Mouse (Mus musculus) heart, embryonic 15.5 days (tissue): Measurements from ENCODE around the gene Parp14. TPM values are rescaled to one million over a fixed set of nuclear protein-coding genes. Genes with fewer than 3 reads are reported as not detected.

Source experiments
- ATAC-seq: fragments of 200-750 bp; cut with Nextera tagmentation; replicated peaks from 2 replicates; pipeline ENCODE4 v1.8.0; 2017; ENCODE audit warnings: low read depth, moderate TSS enrichment; ENCODE audit not compliant: insufficient number of reproducible peaks, insufficient read depth, low FRiP score
- H3K27ac ChIP-seq: fragments of 300-500 bp; sonication (generic); 2 replicates; pipeline ENCODE4 v1.5.1; 2015; ENCODE audit warnings: mild to moderate bottlenecking, inconsistent platforms
- H3K27me3 ChIP-seq: fragments of 300-500 bp; sonication (generic); 2 replicates; pipeline ENCODE4 v1.6.1; 2015; ENCODE audit warnings: inconsistent platforms
- H3K36me3 ChIP-seq: fragments of 300-500 bp; sonication (generic); 2 replicates; pipeline ENCODE4 v1.6.1; 2015; ENCODE audit warnings: mild to moderate bottlenecking, inconsistent platforms
- H3K4me1 ChIP-seq: fragments of 300-500 bp; sonication (generic); replicated peaks from 2 replicates; pipeline ENCODE4 v1.6.1; 2015; ENCODE audit warnings: inconsistent platforms
- H3K4me2 ChIP-seq: fragments of 300-500 bp; sonication (generic); 2 replicates; pipeline ENCODE4 v1.6.1; 2015; ENCODE audit warnings: inconsistent platforms, mild to moderate bottlenecking, moderate library complexity
- H3K4me3 ChIP-seq: fragments of 300-500 bp; sonication (generic); 2 replicates; pipeline ENCODE4 v1.5.1; 2015; ENCODE audit warnings: mild to moderate bottlenecking, inconsistent platforms
- H3K9ac ChIP-seq: fragments of 300-500 bp; sonication (generic); 2 replicates; pipeline ENCODE4 v1.6.1; 2015; ENCODE audit warnings: mild to moderate bottlenecking, inconsistent platforms
- H3K9me3 ChIP-seq: fragments of 300-500 bp; sonication (generic); replicated peaks from 2 replicates; pipeline ENCODE4 v1.6.1; 2016; ENCODE audit warnings: inconsistent platforms
- WGBS: fragments of 180-500 bp; shearing (Covaris S2); methylation state at CpG from one replicate; pipeline ENCODE4 v1.1.7; 2015; ENCODE audit warnings: mixed read lengths; 5-methylcytosine and 5-hydroxymethylcytosine counted together
- polyA plus RNA-seq: library from polyadenylated mRNA; unstranded; fragments of >200 nt; fragmentation: Nextera tagmentation; extraction: Ambion mirVana; gene quantifications from 2 replicates; pipeline ENCODE4 v1.2.1, GENCODE M21; 2015

Parp14 gene
- polyA plus RNA-seq, 1 experiment from 2014 or later: 1.1 TPM

- H3K27ac ChIP-seq: no peak overlapping the region
- no peak for ATAC-seq
- 70% methylated on average over 6 of the region's 6 CpGs for WGBS
- H3K4me1 ChIP-seq: peaks cover 14% of the 10 kb centered on the region
- H3K9me3 ChIP-seq: no peaks in the 10 kb centered on the region
- no peak overlapping the region for H3K9ac ChIP-seq
- H3K4me2 ChIP-seq: peak overlapping the region; percentile 30
- H3K4me3 ChIP-seq: no peak overlapping the region
- peaks cover 11% of the 10 kb centered on the region; the same call in 1 of the 2 replicates for H3K27me3 ChIP-seq
- no peaks in the 10 kb centered on the region for H3K36me3 ChIP-seq
Observed at GRCm38 (mm10) chr16:35869656-35870055, 1.7 kb downstream of the Parp14 start.

DNA sequence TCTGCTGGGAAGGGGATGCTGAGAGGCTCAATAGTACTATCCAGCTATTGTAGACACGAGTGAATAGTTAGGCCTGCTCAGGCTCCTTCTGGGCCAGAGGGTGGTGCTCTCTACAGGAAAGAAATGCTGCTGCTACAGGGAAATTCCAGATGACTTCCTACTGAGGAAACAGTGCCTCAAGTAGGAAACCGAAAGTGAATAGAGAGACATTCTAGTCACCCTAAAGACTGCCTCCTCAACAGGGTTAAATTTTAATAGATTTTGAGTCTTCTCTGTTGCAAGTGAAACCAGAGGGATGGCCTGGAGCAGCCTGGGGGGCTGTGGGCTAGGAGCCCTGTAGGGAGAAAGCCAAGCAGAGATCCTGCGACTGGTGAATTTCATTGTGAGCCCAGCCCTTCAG, 2.2 kb downstream of the Parp14 start:
- 0 out of 2 replicates have a peak overlapping the region, but pooled peaks have one; percentile 0 for H3K4me3 ChIP-seq
- H3K36me3 ChIP-seq: no peaks in the 10 kb centered on the region
- no peak for ATAC-seq
- H3K9me3 ChIP-seq: no peaks in the 10 kb centered on the region
- peaks cover 14% of the 10 kb centered on the region for H3K4me1 ChIP-seq
- peak overlapping the region; percentile 1; the same call in 1 of the 2 replicates for H3K27ac ChIP-seq
- H3K9ac ChIP-seq: no peak overlapping the region
- WGBS: 40% methylated on average over 3 of the region's 3 CpGs
- H3K4me2 ChIP-seq: peak overlapping the region; percentile 30
- peaks cover 11% of the 10 kb centered on the region; the same call in 1 of the 2 replicates for H3K27me3 ChIP-seq

GRCm38 (mm10) chr16:35867726-35868125, 3.6 kb downstream of the Parp14 start:
- no peak overlapping the region for H3K4me2 ChIP-seq
- peaks cover 14% of the 10 kb centered on the region for H3K4me1 ChIP-seq
- H3K27me3 ChIP-seq: 0 out of 2 replicates have a peak, but pooled peaks cover 9% of the 10 kb centered on the region
- H3K4me3 ChIP-seq: no peak overlapping the region
- no peaks in the 10 kb centered on the region for H3K9me3 ChIP-seq
- H3K27ac ChIP-seq: no peak overlapping the region
- no peak for ATAC-seq
- no peak overlapping the region for H3K9ac ChIP-seq
- WGBS: 66% methylated on average over 11 of the region's 11 CpGs
- H3K36me3 ChIP-seq: no peaks in the 10 kb centered on the region

GRCm38 (mm10) chr16:35862057-35862456, 9.3 kb downstream of the Parp14 start:
- no peaks in the 10 kb centered on the region for H3K9me3 ChIP-seq
- 85% methylated on average over 1 of the region's 1 CpGs for WGBS
- H3K4me3 ChIP-seq: no peak overlapping the region
- no peaks in the 10 kb centered on the region for H3K4me1 ChIP-seq
- H3K27ac ChIP-seq: no peak overlapping the region
- no peak overlapping the region for H3K9ac ChIP-seq
- H3K27me3 ChIP-seq: no peaks in the 10 kb centered on the region
- ATAC-seq: no peak
- H3K4me2 ChIP-seq: no peak overlapping the region
- no peaks in the 10 kb centered on the region for H3K36me3 ChIP-seq

DNA sequence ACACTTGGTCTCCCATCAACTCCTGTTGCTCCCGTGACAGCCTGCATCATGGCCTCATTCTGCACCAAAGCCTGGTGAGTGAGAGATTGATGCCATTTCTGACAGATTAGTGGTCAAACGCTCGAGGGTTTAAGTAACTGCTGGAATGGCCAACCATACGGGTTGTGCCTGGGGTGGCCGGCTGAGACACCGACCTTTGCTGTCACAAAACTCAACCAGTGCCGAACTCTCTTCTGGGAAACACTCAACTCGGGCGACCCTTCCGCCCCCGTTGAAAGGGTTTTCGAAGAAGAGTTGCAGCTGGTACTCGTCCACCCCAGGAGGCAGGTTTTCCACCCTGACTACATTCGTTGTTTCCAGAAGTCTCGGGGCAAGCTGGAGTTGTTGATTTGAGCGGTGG, 11.1 kb downstream of the Parp14 start:
- Histone ChIP-seq H3K4me1 (0 out of 2 replicates have a peak, but pooled peaks cover 9% of the 10 kb centered on the region), H3K9ac (no peak overlapping the region), H3K4me3 (no peak overlapping the region), H3K9me3 (no peaks in the 10 kb centered on the region), H3K36me3 (no peaks in the 10 kb centered on the region), H3K27ac (no peak overlapping the region), H3K4me2 (no peak overlapping the region), H3K27me3 (no peaks in the 10 kb centered on the region)
- 53% methylated on average over 16 of the region's 16 CpGs for WGBS
- ATAC-seq: no peak

DNA sequence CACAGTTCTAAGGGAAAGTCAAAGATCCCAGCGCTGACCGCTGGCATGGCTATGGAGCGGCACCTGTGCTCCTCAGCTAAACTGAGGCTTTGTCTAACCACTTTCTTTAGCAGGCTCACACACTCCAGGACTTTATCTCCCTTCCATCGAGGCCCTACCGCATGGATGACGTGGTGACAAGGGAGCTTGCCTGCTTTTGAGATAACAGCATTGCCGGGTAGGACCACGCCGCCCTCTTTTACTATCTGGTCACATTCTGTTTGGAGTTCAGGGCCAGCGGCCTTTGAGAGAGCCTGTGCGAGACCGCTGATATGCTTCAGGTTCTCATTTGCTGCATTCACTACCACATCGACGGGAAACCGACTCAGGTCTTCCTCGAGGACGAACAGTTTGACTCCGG, 14.6 kb downstream of the Parp14 start:
- Histone ChIP-seq H3K4me3 (no peak overlapping the region), H3K27ac (no peak overlapping the region), H3K4me1 (0 out of 2 replicates have a peak, but pooled peaks cover 9% of the 10 kb centered on the region), H3K9ac (no peak overlapping the region), H3K36me3 (no peaks in the 10 kb centered on the region), H3K4me2 (no peak overlapping the region), H3K27me3 (no peaks in the 10 kb centered on the region), H3K9me3 (no peaks in the 10 kb centered on the region)
- no peak for ATAC-seq
- 54% methylated on average over 18 of the region's 18 CpGs for WGBS

GRCm38 (mm10) chr16:35855846-35856245, 15.5 kb downstream of the Parp14 start:
- Histone ChIP-seq H3K27ac (no peak overlapping the region), H3K4me1 (0 out of 2 replicates have a peak, but pooled peaks cover 9% of the 10 kb centered on the region), H3K4me3 (no peak overlapping the region), H3K27me3 (no peaks in the 10 kb centered on the region), H3K36me3 (no peaks in the 10 kb centered on the region), H3K9ac (no peak overlapping the region), H3K4me2 (no peak overlapping the region), H3K9me3 (no peaks in the 10 kb centered on the region)
- 47% methylated on average over 4 of the region's 4 CpGs for WGBS
- ATAC-seq: no peak

DNA sequence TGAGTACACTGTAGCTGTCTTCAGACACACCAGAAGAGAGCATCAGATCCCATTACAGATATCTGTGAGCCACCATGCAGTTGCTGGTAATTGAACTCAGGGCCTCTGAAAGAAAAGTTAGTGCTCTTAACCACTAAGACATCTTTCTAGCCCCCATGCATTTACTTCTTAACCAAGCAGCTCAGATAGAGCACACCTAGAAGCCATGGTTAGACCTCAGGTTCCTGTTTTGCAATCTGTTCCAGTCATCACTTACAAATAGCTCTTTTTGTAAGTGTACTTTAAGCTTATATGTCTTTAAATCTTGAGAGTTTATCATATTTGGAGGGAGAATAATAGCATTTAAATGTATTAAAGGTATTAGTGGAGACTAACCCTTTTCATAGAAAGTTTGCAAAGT, 24.2 kb downstream of the Parp14 start:
- Histone ChIP-seq H3K27me3 (no peaks in the 10 kb centered on the region), H3K9me3 (no peaks in the 10 kb centered on the region), H3K4me2 (no peak overlapping the region), H3K4me3 (no peak overlapping the region), H3K4me1 (no peaks in the 10 kb centered on the region), H3K9ac (no peak overlapping the region), H3K36me3 (no peaks in the 10 kb centered on the region), H3K27ac (no peak overlapping the region)
- ATAC-seq: no peak

- H3K9me3 ChIP-seq: no peaks in the 10 kb centered on the region
- no peaks in the 10 kb centered on the region for H3K4me1 ChIP-seq
- ATAC-seq: no peak
- H3K4me2 ChIP-seq: no peak overlapping the region
- H3K27ac ChIP-seq: no peak overlapping the region
- WGBS: 24% methylated on average over 1 of the region's 1 CpGs
- no peaks in the 10 kb centered on the region for H3K36me3 ChIP-seq
- no peak overlapping the region for H3K9ac ChIP-seq
- H3K4me3 ChIP-seq: no peak overlapping the region
- H3K27me3 ChIP-seq: no peaks in the 10 kb centered on the region
Observed at GRCm38 (mm10) chr16:35839680-35840079, 31.7 kb downstream of the Parp14 start.

GRCm38 (mm10) chr16:35834653-35835052, 36.7 kb downstream of the Parp14 start:
- WGBS: 77% methylated on average over 8 of the region's 8 CpGs

GRCm38 (mm10) chr16:35832926-35833325, 38.4 kb downstream of the Parp14 start:
- no peak overlapping the region for H3K9ac ChIP-seq
- H3K9me3 ChIP-seq: no peaks in the 10 kb centered on the region
- H3K27ac ChIP-seq: no peak overlapping the region
- 74% methylated on average over 3 of the region's 3 CpGs for WGBS
- no peaks in the 10 kb centered on the region for H3K4me1 ChIP-seq
- H3K36me3 ChIP-seq: peaks cover 2% of the 10 kb centered on the region; the same call in 1 of the 2 replicates
- no peak overlapping the region for H3K4me3 ChIP-seq
- H3K27me3 ChIP-seq: no peaks in the 10 kb centered on the region
- no peak for ATAC-seq
- no peak overlapping the region for H3K4me2 ChIP-seq

More at GRCm38 (mm10) chr16:35834653-35835052, 36.7 kb downstream of the Parp14 start:
- Histone ChIP-seq H3K9me3 (no peaks in the 10 kb centered on the region), H3K4me1 (no peaks in the 10 kb centered on the region), H3K36me3 (no peaks in the 10 kb centered on the region), H3K9ac (no peak overlapping the region), H3K4me2 (no peak overlapping the region), H3K27me3 (no peaks in the 10 kb centered on the region), H3K27ac (no peak overlapping the region), H3K4me3 (no peak overlapping the region)
- no peak for ATAC-seq

GRCm38 (mm10) chr16:35829999-35830398, 41.3 kb downstream of the Parp14 start:
- no peak for ATAC-seq
- Histone ChIP-seq H3K4me2 (no peak overlapping the region), H3K36me3 (peaks cover 17% of the 10 kb centered on the region; the same call in 1 of the 2 replicates), H3K4me3 (no peak overlapping the region), H3K27me3 (no peaks in the 10 kb centered on the region), H3K4me1 (no peaks in the 10 kb centered on the region), H3K9ac (no peak overlapping the region), H3K9me3 (no peaks in the 10 kb centered on the region), H3K27ac (no peak overlapping the region)
- 31% methylated on average over 7 of the region's 7 CpGs for WGBS
